Mouse (Mus musculus): ENCODE data around the gene Stambpl1.

Stambpl1 gene

GRCm38 (mm10) chr19:34192008-34192963 lies at the start of gene Stambpl1:
Gene Stambpl1 (plus strand): TSS chr19:34192229.
- peak; percentile 71 to 74 for DNase-seq (ENCODE audit: low spot score in 2 of 2)

DNA sequence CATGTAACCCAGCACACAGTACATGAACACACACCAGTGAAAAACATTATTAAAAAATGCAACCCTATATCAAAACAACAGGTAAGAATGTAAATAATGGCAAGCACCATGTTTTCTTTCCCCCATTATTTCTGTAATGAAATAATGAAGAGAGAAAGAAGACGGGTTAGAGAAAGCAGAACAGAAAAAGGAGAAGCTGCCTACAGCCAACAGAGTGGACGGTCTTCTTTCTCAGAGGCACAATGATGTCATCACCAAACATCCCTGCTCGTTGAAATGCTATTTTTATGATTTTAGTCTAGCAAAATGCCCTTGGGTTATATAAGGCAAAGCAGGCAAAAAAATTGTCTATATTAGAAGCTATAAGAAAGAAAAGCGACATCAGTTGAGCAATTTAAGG lies 43.6 kb upstream of the Stambpl1 start:
- peak in 1 of 2 experiments; percentile 8 for DNase-seq (ENCODE audit: low spot score in 2 of 2)

DNA sequence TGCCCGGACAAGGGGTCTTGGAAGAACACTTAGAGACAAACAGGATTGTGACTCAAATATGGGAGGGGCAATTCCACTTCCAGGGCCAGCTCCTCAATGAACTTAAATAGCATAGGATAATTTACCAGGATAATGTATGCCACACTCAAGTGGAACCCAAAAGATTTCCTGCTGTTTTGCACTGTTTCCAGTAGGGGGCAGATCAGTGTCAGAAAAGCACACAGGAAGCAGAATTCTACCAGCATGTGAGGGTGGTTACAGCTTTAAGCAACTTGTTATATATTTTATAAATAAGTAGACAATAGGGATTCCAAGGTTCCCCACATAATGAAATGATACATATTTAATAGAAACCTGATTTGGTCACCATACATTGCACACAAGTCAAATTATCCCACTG lies 40.1 kb upstream of the Stambpl1 start:
- DNase-seq (ENCODE audit: low spot score in 2 of 2): peak; percentile 6 to 11

DNA sequence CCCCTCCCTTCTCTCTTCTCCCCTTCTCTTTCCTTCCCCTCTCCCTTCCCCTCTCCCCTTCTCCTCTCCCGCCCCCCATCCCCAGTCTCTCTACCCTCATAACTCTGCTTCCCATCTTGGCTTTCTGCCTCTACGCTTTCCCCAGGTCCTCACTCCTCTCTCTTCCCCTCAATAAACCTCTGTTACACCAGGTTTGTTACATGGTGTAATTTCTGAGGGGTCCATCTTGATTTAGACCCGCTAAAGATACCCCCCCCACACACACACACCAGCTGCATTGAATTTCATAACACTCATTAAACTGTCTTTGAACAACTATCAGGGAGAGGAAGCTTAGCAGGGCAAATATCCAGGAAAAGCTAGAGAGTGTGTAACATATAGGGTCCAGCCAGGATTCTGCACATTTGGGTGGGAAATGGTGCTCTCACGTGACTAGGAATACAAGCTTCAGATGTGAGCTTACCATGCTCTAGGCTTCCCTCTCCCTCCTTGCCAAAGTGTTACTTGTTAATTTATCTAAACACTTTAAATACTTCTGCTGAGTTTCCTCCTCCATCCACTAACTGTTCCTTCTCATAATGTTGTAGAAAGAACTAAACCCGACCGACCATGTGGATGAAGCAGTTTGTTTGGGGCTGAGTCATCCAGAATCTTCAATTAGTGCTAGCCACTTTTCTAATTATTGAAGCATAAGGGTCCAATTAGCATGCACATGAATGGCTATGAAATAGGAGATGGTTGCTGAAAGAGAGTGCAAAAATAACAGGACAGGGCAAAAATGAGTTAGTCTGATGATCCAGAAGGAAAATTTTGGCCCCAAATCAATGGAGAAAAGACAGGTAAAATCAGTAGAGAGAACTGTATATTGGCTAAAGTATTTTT lies 38.5 kb upstream of the Stambpl1 start:
- no peak for DNase-seq (ENCODE audit: low spot score in 2 of 2)

GRCm38 (mm10) chr19:34162693-34163092 lies 29.3 kb upstream of the Stambpl1 start:
- DNase-seq (ENCODE audit: low spot score in 2 of 2): no peak

GRCm38 (mm10) chr19:34165891-34166290 lies 26.1 kb upstream of the Stambpl1 start, which contains the start of gene Ankrd22:
Gene Ankrd22 (minus strand): TSS chr19:34166053.
- no peak for DNase-seq (ENCODE audit: low spot score in 2 of 2)

DNA sequence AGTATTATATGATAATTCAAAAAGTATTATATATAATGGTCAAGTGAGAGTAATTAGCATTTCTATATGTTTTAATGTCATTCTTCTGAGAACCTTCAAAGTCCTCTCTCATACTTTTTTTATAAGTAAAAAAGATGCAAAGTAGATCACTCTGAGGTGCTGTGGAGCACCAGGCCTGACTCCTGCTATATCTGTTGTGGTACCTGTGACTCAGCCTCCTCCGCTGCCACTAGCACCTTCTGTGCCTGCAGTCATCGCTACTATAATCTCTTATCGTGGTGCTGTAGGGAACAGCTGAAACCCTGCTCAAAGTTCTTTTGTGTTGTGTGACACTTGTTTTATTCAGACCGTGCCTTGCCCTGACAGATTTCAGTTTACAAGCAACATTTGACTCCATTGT lies 25.6 kb upstream of the Stambpl1 start:
- no peak for DNase-seq (ENCODE audit: low spot score in 2 of 2)

- DNase-seq (ENCODE audit: low spot score in 2 of 2): no peak
Observed at GRCm38 (mm10) chr19:34167896-34168661, 23.9 kb upstream of the Stambpl1 start.

DNA sequence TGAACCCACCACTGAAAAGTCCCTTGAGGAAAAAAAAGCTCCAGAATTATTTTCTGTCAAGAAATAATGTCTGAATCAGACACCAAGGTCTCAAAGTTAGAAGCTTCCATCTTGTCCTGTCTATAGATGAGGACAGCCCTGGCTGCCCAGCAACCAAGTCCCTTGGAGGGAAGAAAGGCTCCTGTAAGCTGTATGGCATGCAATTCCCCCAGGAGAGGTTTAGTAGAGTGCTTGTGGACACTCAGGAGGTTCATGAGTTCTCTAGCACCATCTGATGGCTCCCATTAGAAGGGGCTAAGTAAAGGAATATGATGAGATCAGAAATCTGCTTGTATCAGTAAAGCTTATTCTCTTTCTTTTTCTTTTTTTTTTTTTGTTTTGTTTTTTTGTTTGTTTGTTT lies 22.9 kb upstream of the Stambpl1 start:
- DNase-seq (ENCODE audit: low spot score in 2 of 2): no peak

DNA sequence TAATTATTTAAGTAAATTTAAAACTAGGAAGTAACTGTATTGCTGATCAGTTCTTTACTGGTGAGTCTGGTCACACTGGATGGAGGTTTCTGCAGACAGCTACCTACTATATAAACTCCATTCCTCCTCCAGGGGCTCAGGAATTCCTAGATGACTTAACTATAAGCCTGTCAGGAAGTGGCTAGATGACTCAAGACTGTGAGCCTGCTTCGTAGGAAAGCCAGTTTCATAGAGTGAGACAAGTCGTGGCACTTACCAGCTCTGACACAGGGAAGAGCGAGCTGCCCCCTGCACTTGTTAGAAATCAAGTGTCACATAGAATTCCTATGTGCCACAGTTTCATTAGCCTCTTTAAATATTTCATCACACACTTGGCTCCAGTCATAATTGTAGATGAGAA lies 20.9 kb upstream of the Stambpl1 start:
- DNase-seq (ENCODE audit: low spot score in 2 of 2): no peak

- no peak for DNase-seq (ENCODE audit: low spot score in 2 of 2)
Observed at GRCm38 (mm10) chr19:34174004-34174403, 18.0 kb upstream of the Stambpl1 start.

GRCm38 (mm10) chr19:34179136-34179535 lies 12.9 kb upstream of the Stambpl1 start:
- no peak for DNase-seq (ENCODE audit: low spot score in 2 of 2)

DNA sequence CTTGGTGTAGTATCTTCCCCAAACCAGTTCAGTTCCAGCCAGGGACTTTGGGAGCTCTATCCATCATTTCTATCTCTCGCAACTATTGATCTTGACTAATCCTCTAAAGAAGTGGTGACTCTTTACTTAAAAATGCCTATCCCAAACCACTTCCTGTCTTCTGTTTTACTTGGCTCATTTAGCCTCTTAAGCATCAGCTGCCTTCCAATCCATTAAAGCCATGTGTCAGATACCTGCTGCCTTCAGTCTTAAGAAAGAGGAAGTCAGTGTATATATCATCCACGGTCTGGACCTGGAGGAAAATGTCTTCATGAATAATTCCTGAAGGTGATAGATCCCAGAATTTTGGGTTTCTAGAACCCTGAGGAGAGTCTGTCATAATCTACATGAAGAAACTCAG lies 11.7 kb upstream of the Stambpl1 start:
- DNase-seq (ENCODE audit: low spot score in 2 of 2): no peak

- DNase-seq (ENCODE audit: low spot score in 2 of 2): no peak
Observed at GRCm38 (mm10) chr19:34181234-34181633, 10.8 kb upstream of the Stambpl1 start.

DNA sequence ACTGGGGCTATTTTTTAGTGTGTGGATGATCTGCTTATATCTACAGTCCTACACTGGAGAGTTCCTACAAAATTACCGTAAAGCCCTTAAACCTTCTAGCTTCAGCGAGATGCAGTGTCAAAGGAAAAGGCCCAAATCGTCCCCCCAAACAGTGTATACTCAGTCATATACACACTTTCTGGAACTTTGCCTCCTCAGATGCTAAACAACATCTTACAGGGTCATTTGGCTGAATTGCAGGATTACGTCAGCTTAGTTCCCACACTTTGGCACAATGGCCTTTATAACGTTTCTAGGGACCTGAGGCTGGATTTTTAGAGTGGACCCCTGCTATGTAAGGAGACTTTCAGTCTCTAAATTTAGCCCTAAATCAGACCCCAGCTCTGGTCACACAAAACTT lies 9.5 kb upstream of the Stambpl1 start:
- no peak for DNase-seq (ENCODE audit: low spot score in 2 of 2)

- no peak for DNase-seq (ENCODE audit: low spot score in 2 of 2)
Observed at GRCm38 (mm10) chr19:34186845-34187244, 5.2 kb upstream of the Stambpl1 start.

GRCm38 (mm10) chr19:34191645-34192007 lies 403 bp upstream of the Stambpl1 start:
- DNase-seq (ENCODE audit: low spot score in 2 of 2): no peak

DNA sequence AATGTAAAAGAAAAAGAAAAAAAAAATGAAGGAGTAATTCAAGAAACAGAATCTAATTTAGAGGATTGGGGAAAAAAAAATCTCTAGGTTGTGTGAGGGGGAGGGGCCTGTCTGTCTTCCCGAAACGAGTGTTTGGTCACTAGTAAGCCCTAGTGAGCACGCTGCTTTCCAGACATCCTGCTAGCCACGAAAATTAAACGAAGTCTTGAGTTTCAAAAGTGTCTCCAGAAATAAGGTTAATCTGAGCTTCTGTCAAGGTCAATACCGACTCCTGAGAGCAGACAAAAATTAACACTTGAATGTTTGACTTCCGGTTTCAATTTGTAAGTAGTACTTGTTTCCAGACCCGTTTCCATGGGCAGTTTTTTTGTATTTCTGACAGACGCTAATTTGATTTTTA lies 1.1 kb downstream of the Stambpl1 start:
- peak; percentile 22 to 44 for DNase-seq (ENCODE audit: low spot score in 2 of 2)

- no peak for DNase-seq (ENCODE audit: low spot score in 2 of 2)
Observed at GRCm38 (mm10) chr19:34193683-34194082, 1.7 kb downstream of the Stambpl1 start.

GRCm38 (mm10) chr19:34194132-34194745 lies 2.2 kb downstream of the Stambpl1 start:
- no peak for DNase-seq (ENCODE audit: low spot score in 2 of 2)

- peak in 1 of 2 experiments; percentile 19 for DNase-seq (ENCODE audit: low spot score in 2 of 2)
Observed at GRCm38 (mm10) chr19:34195031-34195430, 3.0 kb downstream of the Stambpl1 start.

All from heart, adult 9 months (tissue).